Mouse (Mus musculus) midbrain, embryonic 11.5 days (tissue): ENCODE results near the gene Megf11. TPM values are rescaled to one million over a fixed set of nuclear protein-coding genes. Genes with fewer than 3 reads are reported as not detected.
"Not testable (repeated sequence)": the region's sequence is repeated elsewhere in the genome, so short reads cannot be mapped to it uniquely, and the experiment has no call there.

Experiments used
- ATAC-seq: fragments of 200-750 bp; cut with Nextera tagmentation; 2 replicates; pipeline ENCODE4 v1.8.0; 2017; ENCODE audit warnings: moderate TSS enrichment, moderate library complexity; ENCODE audit not compliant: low FRiP score
- DNase-seq: peaks from one replicate; pipeline ENCODE4 v3.0.0; 2015; ENCODE audit warnings: low spot score; ENCODE audit errors: missing footprints
- H3K27ac ChIP-seq: fragments of 300-500 bp; sonication (generic); 2 replicates; pipeline ENCODE4 v1.5.1; 2014; ENCODE audit warnings: low read depth, low read length
- H3K27me3 ChIP-seq: fragments of 300-500 bp; sonication (generic); 2 replicates; pipeline ENCODE4 v1.6.1; 2014; ENCODE audit warnings: mild to moderate bottlenecking, low read length, moderate library complexity, mixed read lengths; ENCODE audit not compliant: control insufficient read depth, insufficient read depth
- H3K36me3 ChIP-seq: fragments of 300-500 bp; sonication (generic); 2 replicates; pipeline ENCODE4 v1.6.1; 2014; ENCODE audit warnings: mild to moderate bottlenecking, low read length, moderate library complexity, mixed read lengths; ENCODE audit not compliant: control insufficient read depth, insufficient read depth
- H3K4me1 ChIP-seq: fragments of 300-500 bp; sonication (generic); 2 replicates; pipeline ENCODE4 v1.6.1; 2014; ENCODE audit warnings: low read length; ENCODE audit not compliant: control insufficient read depth, insufficient read depth
- H3K4me2 ChIP-seq: fragments of 300-500 bp; sonication (generic); 2 replicates; pipeline ENCODE4 v1.6.1; 2014; ENCODE audit warnings: mild to moderate bottlenecking, moderate library complexity
- H3K4me3 ChIP-seq: fragments of 300-500 bp; sonication (generic); 2 replicates; pipeline ENCODE4 v1.5.1; 2014; ENCODE audit warnings: low read depth, low read length
- H3K9ac ChIP-seq: fragments of 300-500 bp; sonication (generic); 2 replicates; pipeline ENCODE4 v1.6.1; 2014; ENCODE audit warnings: low read length
- H3K9me3 ChIP-seq: fragments of 300-500 bp; sonication (generic); 2 replicates; pipeline ENCODE4 v1.6.1; 2016; ENCODE audit warnings: low read length; ENCODE audit not compliant: control insufficient read depth
- WGBS: fragments of 180-500 bp; shearing (Covaris S2); extraction: QIAGEN DNeasy Blood & Tissue Kit; methylation state at CpG from one replicate; pipeline ENCODE4 v1.1.7; 2014; 5-methylcytosine and 5-hydroxymethylcytosine counted together
- polyA plus RNA-seq: library from polyadenylated mRNA; unstranded; fragments of >200 nt; fragmentation: Nextera tagmentation; extraction: Ambion mirVana; gene quantifications from 2 replicates; pipeline ENCODE4 v1.2.1, GENCODE M21; 2014

Gene Megf11
- polyA plus RNA-seq, 1 experiment from 2014 or later: 3.1 TPM

DNA sequence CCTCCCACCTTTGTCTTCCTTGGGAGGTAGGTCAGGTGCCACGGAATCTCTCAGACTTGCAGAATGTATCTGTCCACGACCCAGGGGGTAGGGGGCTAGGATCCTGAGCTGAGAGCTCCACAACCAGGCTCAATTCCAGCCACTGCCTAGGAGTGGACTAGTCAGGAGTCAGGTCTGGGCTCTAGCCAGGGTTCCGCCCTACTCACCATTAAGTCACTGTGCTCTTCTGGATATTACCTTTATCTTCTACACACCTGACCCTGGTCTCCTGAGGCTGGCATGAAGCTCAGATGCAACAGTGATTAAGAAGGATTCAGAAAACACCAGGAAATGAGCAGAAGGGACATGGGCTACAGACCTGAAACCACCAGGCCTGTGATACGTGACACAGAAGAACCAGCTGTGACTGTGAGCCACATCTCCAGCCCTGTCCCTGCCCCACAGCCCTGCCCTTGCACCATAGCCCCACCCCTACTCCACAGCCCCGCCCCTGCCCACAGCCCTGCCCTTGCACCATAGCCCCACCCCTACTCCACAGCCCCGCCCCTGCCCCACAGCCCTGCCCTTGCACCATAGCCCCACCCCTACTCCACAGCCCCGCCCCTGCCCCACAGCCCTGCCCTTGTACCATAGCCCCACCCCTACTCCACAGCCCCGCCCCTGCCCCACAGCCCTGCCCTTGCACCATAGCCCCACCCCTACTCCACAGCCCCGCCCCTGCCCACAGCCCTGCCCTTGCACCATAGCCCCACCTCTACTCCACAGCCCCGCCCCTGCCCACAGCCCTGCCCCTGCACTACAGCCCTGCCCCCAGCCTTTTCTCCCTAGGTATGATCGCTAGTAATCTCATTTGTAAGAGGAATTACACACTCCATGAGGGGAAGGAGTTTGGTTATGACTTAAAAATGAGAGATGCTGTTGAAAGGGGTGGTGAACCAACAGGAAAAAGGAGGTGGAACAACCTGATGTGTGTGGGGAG, 286.2 kb downstream of the Megf11 start:
- not testable (repeated sequence) for H3K4me3 ChIP-seq, H3K9me3 ChIP-seq, DNase-seq, H3K27me3 ChIP-seq, H3K36me3 ChIP-seq, H3K4me2 ChIP-seq, ATAC-seq, H3K4me1 ChIP-seq, H3K27ac ChIP-seq, H3K9ac ChIP-seq
- WGBS: 44% methylated on average over 6 of the region's 11 CpGs

DNA sequence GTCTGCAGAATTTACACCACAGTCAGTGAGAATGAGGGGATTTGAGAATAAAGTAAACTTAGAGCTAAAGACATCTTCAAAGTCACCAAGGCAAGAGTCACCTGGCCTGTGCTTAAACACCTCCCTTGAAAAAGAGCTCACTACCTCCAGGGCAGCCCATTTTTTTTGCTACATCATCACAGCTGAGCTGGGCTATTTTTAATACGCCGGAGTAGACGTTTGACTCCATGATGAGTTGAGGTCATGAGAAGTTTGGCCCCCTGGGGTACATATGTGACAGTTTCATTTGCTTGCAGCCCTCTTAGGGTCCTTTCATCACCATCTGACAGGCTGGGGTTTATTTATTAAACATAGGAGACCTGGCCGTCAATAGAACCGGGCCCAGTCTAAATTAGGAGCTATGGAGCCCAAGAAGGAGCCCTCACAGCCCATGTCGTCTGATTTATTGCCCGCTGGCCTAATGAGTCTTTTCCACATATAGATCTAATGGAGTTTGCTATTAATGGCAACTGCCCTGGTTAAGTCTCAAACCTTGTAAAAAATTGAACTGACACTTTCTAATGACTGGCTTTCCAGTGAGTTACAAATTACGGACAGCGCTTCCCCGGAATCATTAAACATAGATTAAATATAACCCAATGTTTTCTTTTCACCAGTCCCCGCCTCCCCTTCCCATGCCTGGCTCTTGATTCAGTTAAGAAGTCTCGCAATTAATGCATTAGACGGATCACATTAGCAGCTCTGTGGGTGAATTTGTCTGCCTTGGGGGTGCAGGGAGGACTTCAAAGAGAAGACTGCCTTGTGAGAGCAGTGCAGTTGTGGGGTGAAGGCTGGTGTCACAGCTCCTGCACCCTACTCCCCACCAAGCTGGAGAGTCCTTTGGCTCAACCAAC, 301.9 kb downstream of the Megf11 start:
- DNase-seq: no peak
- H3K4me3 ChIP-seq: no peak overlapping the region
- H3K36me3 ChIP-seq: no peaks in the 10 kb centered on the region

DNA sequence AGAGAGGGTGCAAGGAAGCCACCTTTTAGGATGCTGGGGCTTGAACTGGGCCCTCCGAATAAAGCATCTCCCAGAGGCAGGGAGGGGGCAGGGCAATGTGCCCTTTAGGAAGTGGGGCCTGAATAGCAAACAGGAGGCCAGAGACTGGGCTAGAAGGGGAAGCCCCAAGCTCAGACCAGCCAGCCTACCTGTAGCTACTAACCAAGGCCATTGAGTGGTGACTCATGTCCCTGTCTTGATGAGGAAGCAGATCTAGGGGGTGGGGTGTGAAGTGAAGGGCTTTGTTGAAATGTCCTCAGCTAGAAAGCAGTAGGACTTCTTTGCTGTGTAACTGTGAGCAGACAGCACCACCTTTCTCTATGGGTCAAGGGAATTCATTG, 302.6 kb downstream of the Megf11 start:
- Histone ChIP-seq H3K4me3 (no peak overlapping the region), H3K9me3 (no peaks in the 10 kb centered on the region), H3K4me1 (no peaks in the 10 kb centered on the region), H3K9ac (no peak overlapping the region), H3K4me2 (no peak overlapping the region), H3K36me3 (no peaks in the 10 kb centered on the region), H3K27ac (no peak overlapping the region), H3K27me3 (no peaks in the 10 kb centered on the region)
- DNase-seq (no peak), ATAC-seq (no peak)
- 71% methylated on average over 1 of the region's 1 CpGs for WGBS

More for the DNA sequence above, 301.9 kb downstream of the Megf11 start:
- H3K9ac ChIP-seq: no peak overlapping the region
- H3K27me3 ChIP-seq: no peaks in the 10 kb centered on the region
- 81% methylated on average over 13 of the region's 13 CpGs for WGBS
- no peaks in the 10 kb centered on the region for H3K4me1 ChIP-seq
- H3K4me2 ChIP-seq: no peak overlapping the region
- ATAC-seq: no peak
- no peaks in the 10 kb centered on the region for H3K9me3 ChIP-seq
- no peak overlapping the region for H3K27ac ChIP-seq

DNA sequence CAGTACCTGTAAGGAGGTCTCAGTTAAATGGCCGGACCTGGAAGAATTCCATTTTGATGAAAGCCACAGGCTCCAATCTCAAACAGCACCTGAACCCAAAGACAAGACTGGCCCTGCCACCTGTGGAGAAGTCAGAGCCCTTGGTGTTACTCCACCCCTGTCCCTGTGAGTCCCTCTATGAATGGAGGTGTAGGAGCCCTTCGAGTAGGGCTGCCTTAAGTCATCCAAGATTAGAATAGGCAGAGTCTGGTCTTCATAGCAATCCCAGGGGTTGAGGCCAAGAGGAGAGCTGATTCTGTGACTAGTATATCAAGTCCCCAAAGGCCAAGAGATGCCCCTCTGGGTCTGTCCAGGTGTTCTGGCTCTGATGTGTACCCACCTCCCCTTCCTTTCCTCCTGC, 305.3 kb downstream of the Megf11 start:
- Histone ChIP-seq H3K36me3 (no peaks in the 10 kb centered on the region), H3K4me2 (no peak overlapping the region), H3K9me3 (no peaks in the 10 kb centered on the region), H3K27ac (no peak overlapping the region), H3K4me3 (no peak overlapping the region), H3K4me1 (no peaks in the 10 kb centered on the region), H3K9ac (no peak overlapping the region), H3K27me3 (no peaks in the 10 kb centered on the region)
- no peak for DNase-seq
- 84% methylated on average over 2 of the region's 2 CpGs for WGBS
- ATAC-seq: peak; percentile 19; the same call in 1 of the 2 replicates

DNA sequence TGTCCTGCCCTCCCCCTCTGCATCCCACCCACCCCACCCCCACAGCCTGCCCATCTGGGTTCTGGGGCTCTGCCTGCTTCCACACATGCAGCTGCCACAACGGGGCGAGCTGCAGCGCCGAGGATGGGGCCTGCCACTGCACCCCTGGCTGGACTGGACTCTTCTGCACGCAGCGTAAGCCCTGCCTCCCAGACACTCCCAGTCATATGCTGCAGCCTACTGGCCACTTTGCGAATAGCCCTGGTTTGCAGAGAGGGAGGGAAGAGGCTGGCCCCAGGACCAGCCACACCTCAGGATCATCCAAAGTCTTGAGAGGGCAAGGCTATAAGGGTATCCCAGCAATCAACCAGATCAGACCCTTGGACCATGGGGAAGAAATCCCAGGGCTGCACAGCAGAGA, 305.8 kb downstream of the Megf11 start:
- peak; percentile 80; the same call in 1 of the 2 replicates for ATAC-seq
- no peak overlapping the region for H3K4me3 ChIP-seq
- no peaks in the 10 kb centered on the region for H3K27me3 ChIP-seq
- H3K4me2 ChIP-seq: no peak overlapping the region
- WGBS: 7% methylated on average over 7 of the region's 7 CpGs
- no peak overlapping the region for H3K9ac ChIP-seq
- no peak overlapping the region for H3K27ac ChIP-seq
- DNase-seq: peak; percentile 93
- no peaks in the 10 kb centered on the region for H3K4me1 ChIP-seq
- H3K9me3 ChIP-seq: no peaks in the 10 kb centered on the region
- H3K36me3 ChIP-seq: no peaks in the 10 kb centered on the region

DNA sequence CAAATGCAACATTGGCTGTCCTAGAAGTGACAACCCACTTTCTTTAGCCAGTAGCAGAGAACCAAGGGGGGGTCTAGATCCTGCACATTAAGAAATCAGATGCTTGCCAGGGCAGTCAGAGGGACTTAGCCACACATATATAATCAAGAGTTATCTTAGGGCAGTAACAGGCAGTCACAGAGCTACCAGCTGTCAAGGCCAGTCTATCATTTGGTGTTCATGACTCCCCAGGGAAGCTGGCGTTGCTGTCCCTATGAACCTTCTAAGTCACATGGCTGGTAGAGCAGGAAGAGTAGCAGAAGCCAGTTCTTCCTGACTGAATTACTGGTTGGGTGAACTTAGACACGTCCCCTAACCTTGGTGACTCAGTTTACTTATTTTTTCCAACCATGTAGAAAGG, 307.7 kb downstream of the Megf11 start:
- Histone ChIP-seq H3K27ac (no peak overlapping the region), H3K27me3 (no peaks in the 10 kb centered on the region), H3K4me2 (no peak overlapping the region), H3K9ac (no peak overlapping the region), H3K36me3 (no peaks in the 10 kb centered on the region), H3K9me3 (no peaks in the 10 kb centered on the region), H3K4me3 (no peak overlapping the region), H3K4me1 (no peaks in the 10 kb centered on the region)
- no peak for DNase-seq
- no peak for ATAC-seq
- WGBS: 80% methylated on average over 2 of the region's 2 CpGs

DNA sequence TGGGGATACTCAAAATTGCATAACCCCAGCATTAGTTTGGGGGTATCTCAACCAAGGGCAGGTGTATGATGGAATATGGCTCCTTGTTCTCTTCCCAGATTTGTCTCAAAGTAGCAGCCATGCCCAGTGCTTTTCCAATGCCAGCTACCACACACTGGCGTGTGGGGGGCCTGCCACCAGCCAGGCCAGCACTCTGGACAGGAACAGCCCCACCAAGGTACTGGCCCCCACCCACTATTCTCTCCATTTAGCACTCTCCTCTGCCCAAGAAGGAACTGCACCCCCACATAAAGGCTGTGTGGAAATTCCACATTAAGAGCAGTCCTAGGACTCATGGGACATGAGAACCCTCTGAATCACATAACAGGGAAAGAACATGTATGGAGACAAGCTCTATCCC, 309.8 kb downstream of the Megf11 start:
- H3K4me2 ChIP-seq: no peak overlapping the region
- ATAC-seq: no peak
- no peaks in the 10 kb centered on the region for H3K9me3 ChIP-seq
- H3K36me3 ChIP-seq: no peaks in the 10 kb centered on the region
- no peak for DNase-seq
- H3K27ac ChIP-seq: no peak overlapping the region
- H3K4me3 ChIP-seq: no peak overlapping the region
- no peak overlapping the region for H3K9ac ChIP-seq
- no peaks in the 10 kb centered on the region for H3K27me3 ChIP-seq
- WGBS: 93% methylated on average over 1 of the region's 1 CpGs
- H3K4me1 ChIP-seq: no peaks in the 10 kb centered on the region

DNA sequence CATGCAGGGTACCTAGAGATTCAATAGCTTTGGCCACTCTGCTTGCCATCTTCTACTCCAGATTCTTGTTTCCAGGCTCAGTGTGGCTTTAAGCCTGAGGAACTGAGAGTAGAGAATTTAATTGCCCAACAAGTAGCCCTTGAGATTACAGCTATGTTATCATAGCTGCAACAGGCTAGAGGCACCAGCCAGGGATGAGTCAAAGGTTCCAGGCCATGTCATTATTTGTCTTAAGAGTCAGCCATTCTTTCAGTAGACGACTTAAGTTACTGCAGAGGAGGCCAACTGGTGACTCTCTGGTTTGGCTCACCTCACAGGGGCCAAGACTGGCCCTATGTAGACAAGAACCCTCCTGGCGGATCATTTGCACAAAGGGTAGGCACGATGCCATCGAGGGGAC, 311.0 kb downstream of the Megf11 start:
- no peak for ATAC-seq
- H3K36me3 ChIP-seq: no peaks in the 10 kb centered on the region
- H3K9ac ChIP-seq: no peak overlapping the region
- H3K4me2 ChIP-seq: no peak overlapping the region
- no peaks in the 10 kb centered on the region for H3K9me3 ChIP-seq
- no peak overlapping the region for H3K4me3 ChIP-seq
- DNase-seq: no peak
- 94% methylated on average over 4 of the region's 4 CpGs for WGBS
- no peaks in the 10 kb centered on the region for H3K27me3 ChIP-seq
- no peak overlapping the region for H3K27ac ChIP-seq
- H3K4me1 ChIP-seq: no peaks in the 10 kb centered on the region

DNA sequence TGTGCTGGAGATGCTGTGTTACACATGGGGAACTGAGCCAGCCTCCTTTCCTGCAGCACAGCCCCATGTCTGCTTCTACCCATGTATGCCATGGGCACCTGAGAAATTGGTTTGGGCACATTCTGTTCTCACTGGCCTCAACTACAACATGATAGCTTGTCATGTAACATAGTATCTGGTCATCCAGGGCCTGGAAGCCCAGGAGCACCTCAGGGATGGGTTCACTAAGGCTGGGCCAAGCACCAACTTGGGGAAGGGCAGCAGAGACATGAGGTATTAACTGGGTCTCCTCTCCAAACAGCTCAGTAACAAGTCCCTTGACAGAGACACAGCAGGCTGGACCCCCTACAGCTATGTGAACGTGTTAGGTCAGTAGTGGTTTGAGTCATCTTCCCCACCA, 311.6 kb downstream of the Megf11 start:
- H3K36me3 ChIP-seq: no peaks in the 10 kb centered on the region
- 63% methylated on average over 1 of the region's 1 CpGs for WGBS
- no peak overlapping the region for H3K4me3 ChIP-seq
- H3K9ac ChIP-seq: no peak overlapping the region
- no peaks in the 10 kb centered on the region for H3K27me3 ChIP-seq
- DNase-seq: no peak
- no peak for ATAC-seq
- no peaks in the 10 kb centered on the region for H3K9me3 ChIP-seq
- H3K4me2 ChIP-seq: no peak overlapping the region
- H3K4me1 ChIP-seq: no peaks in the 10 kb centered on the region
- H3K27ac ChIP-seq: no peak overlapping the region
